Mouse (Mus musculus) lung, embryonic 16.5 days (tissue): Measurements from ENCODE around the gene Zer1. TPM values are rescaled to one million over a fixed set of nuclear protein-coding genes. Genes with fewer than 3 reads are reported as not detected.
"Not testable (repeated sequence)": the region's sequence is repeated elsewhere in the genome, so short reads cannot be mapped to it uniquely, and the experiment has no call there.

ENCODE experiments used
- ATAC-seq: fragments of 200-750 bp; cut with Nextera tagmentation; 2 replicates; pipeline ENCODE4 v1.8.0; 2017; ENCODE audit warnings: low read depth, mild to moderate bottlenecking, moderate library complexity
- H3K27ac ChIP-seq: fragments of 300-500 bp; sonication (generic); 2 replicates; pipeline ENCODE4 v1.5.1; 2014; ENCODE audit warnings: mild to moderate bottlenecking, control low read depth, low read length
- H3K27me3 ChIP-seq: fragments of 300-500 bp; sonication (generic); 2 replicates; pipeline ENCODE4 v1.6.1; 2014; ENCODE audit warnings: low read depth, low read length, mixed read lengths; ENCODE audit not compliant: control insufficient read depth, insufficient read depth
- H3K36me3 ChIP-seq: fragments of 300-500 bp; sonication (generic); 2 replicates; pipeline ENCODE4 v1.6.1; 2014; ENCODE audit warnings: low read length; ENCODE audit not compliant: control insufficient read depth, insufficient read depth
- H3K4me1 ChIP-seq: fragments of 300-500 bp; sonication (generic); replicated peaks from 2 replicates; pipeline ENCODE4 v1.6.1; 2014; ENCODE audit warnings: low read length, mixed read lengths; ENCODE audit not compliant: control insufficient read depth, insufficient read depth
- H3K4me2 ChIP-seq: fragments of 300-500 bp; sonication (generic); 2 replicates; pipeline ENCODE4 v1.6.1; 2014; ENCODE audit warnings: low read depth, low read length, control low read depth
- H3K4me3 ChIP-seq: fragments of 300-500 bp; sonication (generic); 2 replicates; pipeline ENCODE4 v1.5.1; 2014; ENCODE audit warnings: mild to moderate bottlenecking, low read length, control low read depth
- H3K9ac ChIP-seq: fragments of 300-500 bp; sonication (generic); 2 replicates; pipeline ENCODE4 v1.6.1; 2014; ENCODE audit warnings: low read length, control low read depth
- H3K9me3 ChIP-seq: fragments of 300-500 bp; sonication (generic); 2 replicates; pipeline ENCODE4 v1.6.1; 2016; ENCODE audit warnings: low read length; ENCODE audit not compliant: control insufficient read depth
- WGBS: fragments of 180-500 bp; shearing (Covaris S2); extraction: QIAGEN DNeasy Blood & Tissue Kit; methylation state at CpG from one replicate; pipeline ENCODE4 v1.1.7; 2014; 5-methylcytosine and 5-hydroxymethylcytosine counted together
- polyA plus RNA-seq: library from polyadenylated mRNA; unstranded; fragments of >200 nt; fragmentation: Nextera tagmentation; extraction: Ambion mirVana; gene quantifications from 2 replicates; pipeline ENCODE4 v1.2.1, GENCODE M21; 2015

The Zer1 gene
- polyA plus RNA-seq, 1 experiment from 2014 or later, result 6.1 TPM

DNA sequence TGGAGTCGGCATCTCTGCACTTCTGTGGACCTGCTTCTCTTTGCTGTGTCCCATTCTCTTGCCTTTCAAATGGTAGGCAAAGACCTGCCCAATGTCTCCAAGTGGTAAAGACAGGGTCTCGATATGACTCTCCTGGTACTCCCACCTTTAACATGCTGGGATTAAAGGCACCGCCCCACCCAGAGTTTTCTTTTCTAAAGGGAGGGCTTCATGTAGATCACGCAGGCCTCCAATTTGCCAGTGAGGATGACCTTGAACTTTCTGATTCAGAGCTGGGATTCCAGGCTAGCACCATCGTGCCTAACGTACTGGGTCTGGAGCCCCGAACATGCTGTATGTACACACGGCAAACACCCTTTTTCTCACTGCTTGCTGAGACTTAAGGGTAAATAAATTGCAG is 61.1 kb downstream of the Zer1 start:
- H3K4me3 ChIP-seq, result peak overlapping the region; percentile 64
- H3K4me1 ChIP-seq, result peaks cover 30% of the 10 kb centered on the region
- no peaks in the 10 kb centered on the region for H3K27me3 ChIP-seq
- peak overlapping the region; percentile 85 for H3K9ac ChIP-seq
- no peaks in the 10 kb centered on the region; the same call in 1 of the 2 replicates for H3K36me3 ChIP-seq
- H3K9me3 ChIP-seq, result no peaks in the 10 kb centered on the region
- no peak for ATAC-seq
- 4% methylated on average over 8 of the region's 8 CpGs for WGBS
- H3K4me2 ChIP-seq, result peak overlapping the region; percentile 79
- H3K27ac ChIP-seq, result peak overlapping the region; percentile 97

DNA sequence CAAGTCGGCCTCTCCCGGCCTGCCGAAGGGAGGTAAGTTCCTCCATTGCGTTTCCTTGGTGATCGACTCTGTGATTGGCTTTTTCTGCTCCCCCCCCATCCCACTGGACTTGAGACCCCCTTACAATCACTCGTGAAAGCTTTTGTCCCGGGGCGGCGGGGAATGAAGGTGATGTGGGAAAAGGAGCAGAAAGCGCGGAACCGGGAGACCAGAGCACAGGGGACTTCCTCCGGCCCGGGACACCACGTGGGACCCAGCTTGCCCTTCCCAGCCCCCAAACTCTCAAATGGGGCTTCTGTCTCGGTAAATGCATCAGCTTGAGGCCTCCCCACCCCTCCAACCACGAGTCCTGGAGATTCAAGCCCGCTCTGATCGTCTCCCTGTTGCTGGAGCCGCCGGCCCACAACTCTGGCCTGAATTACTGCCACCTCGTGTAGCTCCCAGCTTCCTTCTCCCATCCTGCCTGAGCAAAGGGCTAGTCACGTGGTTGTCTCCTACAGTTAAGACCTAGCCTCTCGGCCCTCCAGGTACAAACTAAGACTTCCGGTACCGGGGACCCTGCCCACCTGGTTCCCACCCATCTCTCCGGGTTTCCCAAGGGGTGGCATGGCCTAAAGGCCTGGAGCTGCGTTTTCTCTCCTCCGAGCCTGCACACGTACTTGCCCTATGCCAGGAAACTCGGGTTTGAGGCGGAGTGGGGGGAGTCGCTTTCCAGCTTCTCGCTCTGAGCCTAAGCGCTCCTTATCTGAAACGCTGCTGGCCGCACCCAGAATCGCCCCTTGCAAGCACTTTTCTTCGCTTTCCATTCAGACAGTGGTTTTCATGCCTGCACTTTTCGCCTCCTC is 61.9 kb downstream of the Zer1 start:
- peak overlapping the region; percentile 79 for H3K4me2 ChIP-seq
- peak; percentile 21 for ATAC-seq
- WGBS, result under 1% methylated on average over 40 of the region's 40 CpGs
- H3K4me1 ChIP-seq, result peaks cover 25% of the 10 kb centered on the region
- H3K27me3 ChIP-seq, result no peaks in the 10 kb centered on the region
- H3K4me3 ChIP-seq, result peak overlapping the region; percentile 64
- no peaks in the 10 kb centered on the region for H3K36me3 ChIP-seq
- H3K27ac ChIP-seq, result peak overlapping the region; percentile 97
- no peaks in the 10 kb centered on the region for H3K9me3 ChIP-seq
- H3K9ac ChIP-seq, result peak overlapping the region; percentile 85

DNA sequence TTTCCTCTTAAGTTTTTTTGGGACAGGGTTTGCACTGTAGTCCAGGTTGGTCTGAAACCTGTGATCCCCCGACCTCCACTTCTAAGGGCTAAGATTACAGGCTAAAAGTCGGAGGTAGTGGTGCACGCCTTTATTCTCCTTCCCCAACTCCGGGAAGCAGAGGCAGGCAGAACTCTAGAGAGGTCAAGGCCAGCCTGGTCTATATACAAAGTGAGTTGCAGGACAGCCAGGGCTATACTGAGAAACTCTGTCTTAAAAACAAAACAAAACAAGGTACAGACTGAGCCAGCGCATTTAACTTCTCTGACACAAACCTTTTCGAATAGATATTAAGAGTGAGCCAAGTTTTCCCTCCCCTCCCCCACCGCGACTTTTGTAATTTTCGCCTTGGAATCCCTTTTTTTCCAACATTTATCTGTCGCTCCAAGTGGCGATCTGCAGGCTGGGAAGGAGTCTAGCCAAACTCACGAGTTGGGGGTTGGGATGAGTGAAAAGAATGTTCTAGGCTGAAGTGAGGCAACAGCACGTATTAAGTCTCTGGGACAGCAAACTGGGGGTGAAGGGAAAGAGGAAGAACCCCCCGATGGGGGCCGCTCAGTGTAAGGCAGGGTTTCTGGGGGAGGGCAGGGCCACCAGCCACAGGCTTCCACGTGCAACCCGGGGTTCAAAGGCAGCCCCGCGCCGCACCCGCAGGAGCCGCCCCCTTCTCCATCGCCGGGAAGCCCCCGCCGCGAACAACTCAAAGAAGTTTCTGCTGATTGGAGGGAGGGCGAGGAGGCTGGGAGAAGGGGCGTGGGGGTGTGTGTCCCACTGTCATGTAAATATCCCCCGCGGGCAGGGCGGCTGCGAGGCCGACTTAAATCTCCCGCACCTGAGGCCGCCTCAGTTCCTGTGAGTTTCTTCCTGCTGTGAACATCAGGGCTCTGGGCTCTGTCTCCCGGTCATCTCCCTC is 62.9 kb downstream of the Zer1 start:
- Histone ChIP-seq H3K36me3 (no peaks in the 10 kb centered on the region), H3K27ac (peak overlapping the region; percentile 97), H3K9ac (peak overlapping the region; percentile 85), H3K27me3 (no peaks in the 10 kb centered on the region), H3K9me3 (no peaks in the 10 kb centered on the region), H3K4me1 (peaks cover 25% of the 10 kb centered on the region), H3K4me2 (peak overlapping the region; percentile 79), H3K4me3 (peak overlapping the region; percentile 64)
- WGBS, result 6% methylated on average over 33 of the region's 37 CpGs
- peak; percentile 37 for ATAC-seq

DNA sequence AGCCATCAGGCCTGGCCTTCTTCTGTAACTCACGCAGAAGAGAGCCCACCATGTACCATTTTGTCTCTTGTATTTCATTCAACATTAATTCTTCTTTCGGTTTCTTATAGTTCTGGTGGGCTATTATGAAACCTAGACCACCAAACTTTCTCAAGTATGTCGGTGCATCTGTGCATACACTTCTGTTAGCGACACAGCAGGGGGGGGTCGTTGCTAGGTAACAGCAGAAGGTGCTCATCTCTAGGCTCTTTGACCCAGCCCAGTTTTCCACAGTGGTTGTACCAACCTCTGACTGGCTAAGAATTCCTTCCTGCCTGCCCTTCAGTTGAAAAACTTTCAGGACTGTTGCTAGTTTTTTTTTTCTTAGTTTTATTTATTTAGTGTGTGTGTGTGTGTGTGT is 66.0 kb downstream of the Zer1 start:
- Histone ChIP-seq H3K4me3 (no peak overlapping the region), H3K27me3 (no peaks in the 10 kb centered on the region), H3K36me3 (no peaks in the 10 kb centered on the region), H3K4me2 (no peak overlapping the region), H3K9me3 (no peaks in the 10 kb centered on the region), H3K9ac (no peak overlapping the region), H3K4me1 (peaks cover 7% of the 10 kb centered on the region), H3K27ac (no peak overlapping the region)
- ATAC-seq, result no peak
- 57% methylated on average over 5 of the region's 5 CpGs for WGBS

DNA sequence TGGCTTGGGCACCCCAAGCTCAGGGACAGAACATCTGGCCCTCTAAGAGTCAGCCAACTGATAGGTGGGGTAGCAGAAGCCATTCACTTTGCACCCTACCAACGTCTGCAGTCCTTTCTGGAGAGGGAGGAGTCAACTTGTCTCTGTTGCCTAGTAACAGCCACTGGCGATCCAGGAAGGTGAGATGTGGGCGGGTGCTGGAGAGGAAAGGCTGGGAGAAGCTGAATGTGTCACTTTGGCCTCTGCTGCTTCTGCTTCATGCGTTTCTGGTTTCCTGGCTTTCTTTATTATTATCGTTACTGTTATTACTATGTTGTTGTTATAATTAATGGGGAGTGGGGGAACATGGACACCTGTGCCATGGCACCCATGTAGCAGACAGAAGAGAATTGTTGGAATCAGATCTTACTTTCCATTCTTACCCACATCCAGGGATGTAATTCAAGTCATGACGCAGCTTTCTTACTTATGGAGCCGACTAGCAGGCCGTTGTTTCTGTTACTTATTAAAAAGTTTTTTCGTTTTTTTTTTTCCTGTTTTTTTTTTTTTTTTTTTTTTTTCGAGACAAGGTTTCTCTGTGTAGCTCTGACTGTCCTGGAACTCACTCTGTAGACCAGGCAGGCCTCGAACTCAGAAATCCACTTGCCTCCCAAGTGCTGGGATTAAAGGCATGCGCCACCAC is 67.0 kb downstream of the Zer1 start, which contains the start of gene Set:
Gene Set (plus strand): TSS at position 156 of the 682 bp plus-strand sequence.
- no peak within 1 kb of the TSS for H3K27ac ChIP-seq
- H3K9me3 ChIP-seq, result no peaks in the 10 kb centered on the region
- H3K27me3 ChIP-seq, result no peaks in the 10 kb centered on the region; the same call in 1 of the 2 replicates
- H3K9ac ChIP-seq, result no peak within 1 kb of the TSS
- H3K36me3 ChIP-seq, result no peaks in the 10 kb centered on the region
- H3K4me3 ChIP-seq, result no peak within 1 kb of the TSS
- 33% methylated on average over 12 of the region's 12 CpGs for WGBS
- peaks cover 4% of the 10 kb centered on the region; the same call in 1 of the 2 replicates for H3K4me1 ChIP-seq
- no peak within 1 kb of the TSS for H3K4me2 ChIP-seq
- ATAC-seq, result no peak

DNA sequence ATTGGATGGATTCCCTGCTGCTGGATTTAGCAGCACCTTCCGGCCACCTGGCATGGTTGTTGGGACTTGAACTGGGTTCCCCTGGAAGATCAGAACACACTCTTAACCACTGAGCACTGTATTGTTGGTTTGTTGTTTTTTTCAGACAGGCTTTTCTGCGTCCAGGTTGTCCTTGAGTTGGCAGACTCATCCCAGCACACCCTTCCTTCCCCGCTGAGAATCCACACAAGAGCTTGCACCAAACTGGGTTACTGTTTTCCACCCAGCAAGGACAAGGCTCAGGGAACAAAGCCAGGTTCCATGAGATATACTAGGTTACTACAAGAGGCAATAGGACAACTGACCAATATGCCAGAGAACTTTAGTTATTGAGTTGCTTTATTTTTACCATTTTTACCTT is 67.6 kb downstream of the Zer1 start:
- Histone ChIP-seq H3K4me2 (no peak overlapping the region), H3K36me3 (no peaks in the 10 kb centered on the region), H3K9ac (no peak overlapping the region), H3K27ac (no peak overlapping the region), H3K4me3 (no peak overlapping the region), H3K9me3 (no peaks in the 10 kb centered on the region), H3K4me1 (peaks cover 4% of the 10 kb centered on the region; the same call in 1 of the 2 replicates), H3K27me3 (no peaks in the 10 kb centered on the region; the same call in 1 of the 2 replicates)
- WGBS, result 91% methylated on average over 3 of the region's 3 CpGs
- ATAC-seq, result no peak

DNA sequence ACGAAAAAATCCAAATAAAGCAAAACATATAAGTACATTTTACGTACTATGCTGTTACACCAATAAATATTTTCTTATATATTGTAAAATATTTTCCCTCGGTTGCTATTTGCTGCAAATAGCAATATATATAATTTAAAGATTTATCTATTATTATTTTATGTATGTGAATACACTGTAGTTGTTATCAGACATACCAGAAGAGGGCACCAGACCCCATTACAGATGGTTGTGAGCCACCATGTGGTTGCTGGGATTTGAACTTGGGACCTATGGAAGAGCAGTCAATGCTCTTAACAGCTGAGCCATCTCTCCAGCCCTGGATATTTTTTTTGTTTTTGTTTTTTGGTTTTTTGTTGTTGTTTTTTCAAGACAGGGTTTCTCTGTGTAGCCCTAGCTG is 69.1 kb downstream of the Zer1 start:
- not testable (repeated sequence) for H3K4me1 ChIP-seq, ATAC-seq, H3K27ac ChIP-seq, H3K4me3 ChIP-seq, H3K27me3 ChIP-seq, H3K9me3 ChIP-seq, H3K36me3 ChIP-seq, H3K4me2 ChIP-seq, H3K9ac ChIP-seq
- 86% methylated on average over 3 of the region's 3 CpGs for WGBS

DNA sequence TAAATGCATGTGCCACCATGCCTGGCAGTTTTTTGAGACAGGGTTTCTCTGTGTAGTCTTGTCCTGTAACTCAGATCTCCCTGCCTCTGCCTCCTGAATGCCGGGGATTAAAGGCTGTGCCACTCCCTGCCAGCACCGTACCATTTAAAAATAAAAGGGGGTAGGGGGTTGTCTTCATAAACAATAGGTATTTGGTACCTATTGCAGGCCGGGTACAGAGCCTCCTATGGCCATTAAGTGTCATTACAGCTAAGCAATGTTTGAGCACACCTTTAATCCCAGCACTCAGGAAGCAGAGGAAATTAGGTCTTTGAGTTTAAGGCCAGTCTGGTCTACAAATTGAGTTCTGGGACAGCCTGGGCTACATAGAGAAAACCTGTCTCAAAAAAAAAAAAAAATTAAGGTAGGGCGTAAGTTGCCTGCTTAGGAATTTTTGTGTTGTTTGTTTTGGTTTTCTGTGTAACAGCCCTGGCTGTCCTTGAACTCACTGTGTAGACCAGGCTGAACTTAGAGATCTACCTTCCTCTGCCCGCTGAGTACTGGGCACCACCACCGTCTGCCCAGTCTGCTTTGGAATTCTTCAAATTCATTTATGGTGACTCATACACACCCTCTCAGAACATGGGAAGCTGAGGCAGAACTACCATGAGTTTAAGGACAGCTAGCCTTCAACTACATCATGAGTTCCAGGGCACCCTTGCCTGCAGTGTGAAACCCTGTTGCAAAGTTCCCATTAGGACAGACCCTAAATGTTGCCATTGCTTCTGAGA is 72.2 kb downstream of the Zer1 start:
- H3K4me3 ChIP-seq, result no peak overlapping the region
- H3K27me3 ChIP-seq, result no peaks in the 10 kb centered on the region; the same call in 1 of the 2 replicates
- 32% methylated on average over 6 of the region's 6 CpGs for WGBS
- H3K9me3 ChIP-seq, result no peaks in the 10 kb centered on the region
- no peak for ATAC-seq
- H3K9ac ChIP-seq, result no peak overlapping the region
- H3K36me3 ChIP-seq, result no peaks in the 10 kb centered on the region
- peaks cover 4% of the 10 kb centered on the region; the same call in 1 of the 2 replicates for H3K4me1 ChIP-seq
- H3K4me2 ChIP-seq, result no peak overlapping the region
- H3K27ac ChIP-seq, result no peak overlapping the region
